13 mouse cellular contexts compared by ENCODE assay signal in the genomic region with DNA sequence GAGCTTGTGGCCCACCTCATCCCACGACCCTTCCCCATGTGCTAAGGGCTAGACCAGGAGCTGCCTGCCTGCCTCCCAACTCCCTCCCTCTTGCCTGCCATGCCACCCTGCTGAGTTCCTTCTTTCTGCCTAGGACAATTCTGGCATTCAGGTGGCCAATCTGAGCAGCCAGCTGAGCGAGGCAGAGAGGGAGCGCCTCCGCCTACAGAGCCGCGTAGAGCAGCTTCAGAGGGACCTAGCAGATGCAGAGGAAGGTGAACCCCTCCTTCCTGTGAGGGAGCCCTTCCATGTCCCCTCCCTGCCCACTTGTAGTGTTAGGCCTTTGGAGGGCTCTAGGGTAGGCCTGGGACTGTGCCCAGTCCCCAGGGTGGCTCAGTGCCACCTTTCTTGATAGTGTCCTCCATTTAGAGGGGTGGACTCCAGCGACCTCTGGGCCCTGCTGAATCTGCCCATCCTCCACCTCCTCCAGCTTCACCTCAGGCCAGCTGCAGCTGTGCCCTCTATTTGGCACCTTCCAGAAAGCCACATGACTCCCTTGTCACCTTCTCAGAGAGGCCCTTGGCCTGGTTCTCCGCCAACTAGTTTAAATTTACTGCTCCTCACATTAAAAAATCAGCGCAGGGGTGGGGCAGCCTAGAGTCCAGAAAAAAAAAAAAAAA. TPM values are rescaled to one million over a fixed set of nuclear protein-coding genes. Genes with fewer than 3 reads are reported as not detected.
A peak's percentile ranks its signal among the peaks of the same experiment; 100 is the strongest.
DNase-seq lines count a peak whose midpoint lies in the region; ATAC-seq and TF ChIP-seq lines count a peak whose summit lies in the region.
"Had no signal": no experiment of that assay in that cellular context is flagged by ENCODE, and none has a peak within 500 bp of the region (broad histone marks: within the 10 kb centered on the region; RNA-seq: fewer than 3 reads in every experiment).

No protein-coding gene starts in this region.

- H3K36me3 ChIP-seq in forebrain, embryonic 14.5 days (ENCODE audit: control insufficient read depth, insufficient read depth, low read length): no peaks in the 10 kb centered on the region
- H3K36me3 ChIP-seq in forebrain, embryonic 12.5 days (replicated peaks): no peaks in the 10 kb centered on the region
- no peaks in the 10 kb centered on the region for H3K36me3 ChIP-seq in heart, postnatal 0 days (replicated peaks; ENCODE audit: control insufficient read depth, insufficient read depth, low read length)
- no peaks in the 10 kb centered on the region for H3K36me3 ChIP-seq in limb, embryonic 14.5 days (ENCODE audit: control insufficient read depth, insufficient read depth, low read length)
- H3K36me3 ChIP-seq: liver, embryonic 13.5 days had no signal

- no peak for TF ChIP-seq EP300 in heart, postnatal 0 days (IDR thresholded peaks at IDR 0.05; ENCODE audit: low read depth)

- ATAC-seq in forebrain, embryonic 14.5 days: no peak
- ATAC-seq in forebrain, embryonic 12.5 days (ENCODE audit: low FRiP score): no peak
- ATAC-seq in heart, postnatal 0 days (ENCODE audit: insufficient read depth, low read depth): peak; percentile 90
- no peak for ATAC-seq in limb, embryonic 14.5 days (ENCODE audit: low FRiP score, low read depth)
- ATAC-seq: Patski had no signal

- no peaks in the 10 kb centered on the region; the same call in 1 of the 2 replicates for H3K4me1 ChIP-seq in forebrain, embryonic 14.5 days (ENCODE audit: control insufficient read depth, insufficient read depth, low read length)
- H3K4me1 ChIP-seq in forebrain, embryonic 12.5 days: peaks cover 10% of the 10 kb centered on the region
- H3K4me1 ChIP-seq in heart, postnatal 0 days (ENCODE audit: control insufficient read depth, insufficient read depth): peaks cover 26% of the 10 kb centered on the region
- H3K4me1 ChIP-seq in limb, embryonic 14.5 days (ENCODE audit: control insufficient read depth, insufficient read depth, low read length): peaks cover 64% of the 10 kb centered on the region
- H3K4me1 ChIP-seq: liver, embryonic 13.5 days had no signal

- no peak overlapping the region for H3K9ac ChIP-seq in forebrain, embryonic 14.5 days (ENCODE audit: low read length)
- H3K9ac ChIP-seq in forebrain, embryonic 12.5 days: no peak overlapping the region
- H3K9ac ChIP-seq in heart, postnatal 0 days (replicated peaks; ENCODE audit: low read depth, low read length): 0 out of 2 replicates have a peak overlapping the region, but pooled peaks have one; percentile 40
- no peak overlapping the region for H3K9ac ChIP-seq in limb, embryonic 14.5 days (ENCODE audit: low read depth, low read length, severe bottlenecking)
- H3K9ac ChIP-seq: liver, embryonic 13.5 days had no signal

- DNase-seq in forebrain, embryonic 14.5 days (ENCODE audit: low spot score): no peak
- peak; percentile 18 to 38 for DNase-seq in lung, adult 18-20 months
- no peak for DNase-seq in lung, postnatal 10 days
- peak; percentile 77 for DNase-seq in heart, postnatal 0 days (ENCODE audit: low spot score)
- DNase-seq in limb, embryonic 14.5 days (ENCODE audit: low spot score): peak; percentile 29
- no peak for DNase-seq in left cerebral cortex, adult 2 months (ENCODE audit: extremely low spot score in 1 of 2, low spot score in 2 of 2)
- DNase-seq in retina, postnatal 1 day: no peak
- DNase-seq: B cell, adult 2 months; cerebellum, postnatal 25 days; liver, embryonic 13.5 days had no signal

- TF ChIP-seq CTCF in heart, postnatal 0 days (IDR thresholded peaks at IDR 0.05; ENCODE audit: low read depth): no peak
- TF ChIP-seq CTCF in left cerebral cortex, adult 2 months (IDR thresholded peaks at IDR 0.05): no peak

- no peak for TF ChIP-seq POLR2A in limb, embryonic 14.5 days (IDR thresholded peaks at IDR 0.05; ENCODE audit: borderline replicate concordance, extremely low read depth, insufficient read depth, insufficient read length)

- no peak overlapping the region for H3K4me3 ChIP-seq in forebrain, embryonic 14.5 days (ENCODE audit: low read depth, low read length)
- H3K4me3 ChIP-seq in forebrain, embryonic 12.5 days (replicated peaks): no peak overlapping the region
- no peak overlapping the region for H3K4me3 ChIP-seq in heart, postnatal 0 days (ENCODE audit: low read depth, low read length)
- no peak overlapping the region for H3K4me3 ChIP-seq in limb, embryonic 14.5 days (replicated peaks; ENCODE audit: low read length)
- H3K4me3 ChIP-seq in left cerebral cortex, adult 2 months: no peak overlapping the region
- H3K4me3 ChIP-seq: liver, embryonic 13.5 days had no signal

- no peak overlapping the region for H3K4me2 ChIP-seq in forebrain, embryonic 14.5 days (ENCODE audit: low read length)
- H3K4me2 ChIP-seq in forebrain, embryonic 12.5 days: no peak overlapping the region
- H3K4me2 ChIP-seq in heart, postnatal 0 days (ENCODE audit: low read depth, low read length): 0 out of 2 replicates have a peak overlapping the region, but pooled peaks have one; percentile 16
- no peak overlapping the region for H3K4me2 ChIP-seq in limb, embryonic 14.5 days (replicated peaks; ENCODE audit: low read depth, low read length, severe bottlenecking)
- H3K4me2 ChIP-seq: liver, embryonic 13.5 days had no signal

- intact Hi-C loops in left cerebral cortex, adult 2 months (cut with DNase I): no loop called here

- no peaks in the 10 kb centered on the region for H3K9me3 ChIP-seq in forebrain, embryonic 14.5 days (replicated peaks; ENCODE audit: control insufficient read depth, low read length)
- no peaks in the 10 kb centered on the region for H3K9me3 ChIP-seq in forebrain, embryonic 12.5 days
- H3K9me3 ChIP-seq in heart, postnatal 0 days (replicated peaks; ENCODE audit: control insufficient read depth, low read length): no peaks in the 10 kb centered on the region
- no peaks in the 10 kb centered on the region for H3K9me3 ChIP-seq in limb, embryonic 14.5 days (ENCODE audit: control insufficient read depth, low read length)
- H3K9me3 ChIP-seq: liver, embryonic 13.5 days had no signal

- WGBS in forebrain, embryonic 14.5 days: 68% methylated on average over 9 of the region's 9 CpGs
- 62% methylated on average over 9 of the region's 9 CpGs for WGBS in forebrain, embryonic 12.5 days
- 47% methylated on average over 9 of the region's 9 CpGs for WGBS in heart, postnatal 0 days
- 53% methylated on average over 9 of the region's 9 CpGs for WGBS in limb, embryonic 14.5 days

- no peaks in the 10 kb centered on the region for H3K27me3 ChIP-seq in forebrain, embryonic 14.5 days (replicated peaks; ENCODE audit: control insufficient read depth, insufficient read depth, low read length)
- H3K27me3 ChIP-seq in forebrain, embryonic 12.5 days: no peaks in the 10 kb centered on the region
- H3K27me3 ChIP-seq in heart, postnatal 0 days (ENCODE audit: control insufficient read depth, insufficient read depth, low read length): 0 out of 2 replicates have a peak, but pooled peaks cover 2% of the 10 kb centered on the region
- H3K27me3 ChIP-seq in limb, embryonic 14.5 days (ENCODE audit: control insufficient read depth, insufficient read depth, low read length): no peaks in the 10 kb centered on the region
- H3K27me3 ChIP-seq: liver, embryonic 13.5 days; Patski had no signal

- H3K27ac ChIP-seq in forebrain, embryonic 14.5 days (ENCODE audit: low read depth, low read length): peak overlapping the region; percentile 11; the same call in 1 of the 2 replicates
- no peak overlapping the region for H3K27ac ChIP-seq in forebrain, embryonic 12.5 days
- H3K27ac ChIP-seq in heart, postnatal 0 days (ENCODE audit: low read depth): peak overlapping the region; percentile 89
- peak overlapping the region; percentile 14; the same call in 1 of the 2 replicates for H3K27ac ChIP-seq in limb, embryonic 14.5 days (replicated peaks; ENCODE audit: low read depth, low read length)
- no peak overlapping the region for H3K27ac ChIP-seq in left cerebral cortex, adult 2 months
- H3K27ac ChIP-seq: liver, embryonic 13.5 days had no signal

RNA-seq across cellular contexts. Expression of a gene that starts 18.7 kb away (rescaled TPM):
- polyA plus RNA-seq in forebrain, embryonic 14.5 days (2014; fragmentation: Nextera tagmentation; extraction: Ambion mirVana): 1.8 and 2.5 TPM in 2 replicates
- 4.3 and 5.3 TPM in 2 replicates for polyA plus RNA-seq in forebrain, embryonic 12.5 days (2016; fragmentation: Nextera tagmentation; extraction: Ambion mirVana)
- total RNA-seq in heart, postnatal 0 days (2014; rRNA removed; ENCODE audit: low replicate concordance): 7.1 and 43.7 TPM in 2 replicates
- 3.0 and 3.9 TPM in 2 replicates for polyA plus RNA-seq in heart, postnatal 0 days (2015; fragmentation: Nextera tagmentation; extraction: Ambion mirVana)
- 52.0 and 65.8 TPM in 2 replicates for polyA plus RNA-seq in limb, embryonic 14.5 days (2012; rRNA removed)
- polyA plus RNA-seq in limb, embryonic 14.5 days (2014; fragmentation: Nextera tagmentation; extraction: Ambion mirVana): 20.6 and 21.8 TPM in 2 replicates
- 10 to 100 TPM in 1 of 2 experiments, 1 to 10 TPM in 1; 7.0 to 10.0 TPM for total RNA-seq in left cerebral cortex, adult 2 months (2021)

RNA-seq across cellular contexts. Expression of a gene that starts 48.4 kb away (rescaled TPM):
- 0.19 and 0.56 TPM in 2 replicates for polyA plus RNA-seq in forebrain, embryonic 14.5 days (2014; fragmentation: Nextera tagmentation; extraction: Ambion mirVana)
- 0.10 and 0.14 TPM in 2 replicates for polyA plus RNA-seq in forebrain, embryonic 12.5 days (2016; fragmentation: Nextera tagmentation; extraction: Ambion mirVana)
- total RNA-seq in heart, postnatal 0 days (2014; rRNA removed; ENCODE audit: low replicate concordance): 0.08 TPM in 2 replicates
- polyA plus RNA-seq in heart, postnatal 0 days (2015; fragmentation: Nextera tagmentation; extraction: Ambion mirVana): 0.34 and 0.48 TPM in 2 replicates
- 0.39 and 0.46 TPM in 2 replicates for polyA plus RNA-seq in limb, embryonic 14.5 days (2012; rRNA removed)
- polyA plus RNA-seq in limb, embryonic 14.5 days (2014; fragmentation: Nextera tagmentation; extraction: Ambion mirVana): 0.17 and 0.51 TPM in 2 replicates
- under 1 TPM; 0.07 to 0.12 TPM for total RNA-seq in left cerebral cortex, adult 2 months (2021)
- polyA plus RNA-seq: liver, embryonic 13.5 days had no signal

RNA-seq across cellular contexts. Expression of a gene that starts 56.2 kb away (rescaled TPM):
- polyA plus RNA-seq in forebrain, embryonic 14.5 days (2014; fragmentation: Nextera tagmentation; extraction: Ambion mirVana): 0.10 and 0.19 TPM in 2 replicates
- polyA plus RNA-seq in forebrain, embryonic 12.5 days (2016; fragmentation: Nextera tagmentation; extraction: Ambion mirVana): 0.13 and 0.27 TPM in 2 replicates
- total RNA-seq in heart, postnatal 0 days (2014; rRNA removed; ENCODE audit: low replicate concordance): 0.76 TPM in 1 of 2 replicates, not detected in the other
- polyA plus RNA-seq in heart, postnatal 0 days (2015; fragmentation: Nextera tagmentation; extraction: Ambion mirVana): 0.07 and 0.29 TPM in 2 replicates
- polyA plus RNA-seq in limb, embryonic 14.5 days (2012; rRNA removed): 2.9 and 4.2 TPM in 2 replicates
- 6.9 and 9.0 TPM in 2 replicates for polyA plus RNA-seq in limb, embryonic 14.5 days (2014; fragmentation: Nextera tagmentation; extraction: Ambion mirVana)
- not detected for total RNA-seq in left cerebral cortex, adult 2 months (2021)
- total RNA-seq: layer of hippocampus, adult 8-10 months had no signal
- polyA plus RNA-seq: Patski had no signal

Comparison
In these comparisons a context has a peak if more than half of its experiments do, and no peak if none do; other contexts are left out.
1. DNase-seq: peak in lung, adult 18-20 months (2 of 2), heart, postnatal 0 days (single experiment) and limb, embryonic 14.5 days (single experiment); none in forebrain, embryonic 14.5 days (single experiment), lung, postnatal 10 days (single experiment), left cerebral cortex, adult 2 months (0 of 2) and retina, postnatal 1 day (single experiment).
2. H3K27ac ChIP-seq: peak in forebrain, embryonic 14.5 days (single experiment), heart, postnatal 0 days (single experiment) and limb, embryonic 14.5 days (single experiment); none in forebrain, embryonic 12.5 days (single experiment) and left cerebral cortex, adult 2 months (single experiment).